Mouse (Mus musculus) CD4-positive, CD25-positive, alpha-beta regulatory T cell, adult 2 months (primary cell): Measurements from ENCODE around the gene Olfr976.
"Not testable (repeated sequence)": the region's sequence is repeated elsewhere in the genome, so short reads cannot be mapped to it uniquely, and the experiment has no call there.

ENCODE experiments used
- DNase-seq: peaks from one replicate; pipeline ENCODE4 v3.0.0-alpha.2; 2012; ENCODE audit warnings: low read depth, low spot score

Gene Olfr976

GRCm38 (mm10) chr9:39961033-39961432 is at the start of gene Olfr976:
TSS of gene Olfr976 (minus strand) at chr9:39961133.
- DNase-seq = not testable (repeated sequence)

GRCm38 (mm10) chr9:40009482-40009881 is 48.5 kb upstream of the Olfr976 start, which contains the start of gene Olfr980:
TSS of gene Olfr980 (minus strand) at chr9:40009582.
- DNase-seq = no peak

GRCm38 (mm10) chr9:40003365-40003764 is 42.4 kb upstream of the Olfr976 start, which contains the start of gene Olfr979:
TSS of gene Olfr979 (minus strand) at chr9:40003465.
- no peak for DNase-seq

- no peak for DNase-seq
These were observed 30.9 kb upstream of the Olfr976 start, which contains the start of gene Olfr978 for GRCm38 (mm10) chr9:39991813-39992212. TSS of gene Olfr978 (plus strand) at chr9:39992113.

- DNase-seq = not testable (repeated sequence)
These were observed 15.7 kb upstream of the Olfr976 start for GRCm38 (mm10) chr9:39976581-39977145.

GRCm38 (mm10) chr9:39951946-39952345 is 9.0 kb downstream of the Olfr976 start, which contains the start of gene Olfr975:
TSS of gene Olfr975 (minus strand) at chr9:39952046.
- DNase-seq = no peak

- DNase-seq = no peak
These were observed 23.7 kb downstream of the Olfr976 start, which contains the start of gene Olfr974 for GRCm38 (mm10) chr9:39937201-39937600. TSS of gene Olfr974 (plus strand) at chr9:39937501.

- not testable (repeated sequence) for DNase-seq
These were observed 32.1 kb downstream of the Olfr976 start for GRCm38 (mm10) chr9:39928837-39929236.

- not testable (repeated sequence) for DNase-seq
These were observed 32.7 kb downstream of the Olfr976 start for GRCm38 (mm10) chr9:39927975-39928836.

- DNase-seq = no peak
These were observed 51.0 kb downstream of the Olfr976 start for GRCm38 (mm10) chr9:39909939-39910338.

GRCm38 (mm10) chr9:39907036-39907435 is 53.9 kb downstream of the Olfr976 start, which contains the start of gene Olfr229:
TSS of gene Olfr229 (plus strand) at chr9:39907336.
- no peak for DNase-seq

- no peak for DNase-seq
These were observed 55.8 kb downstream of the Olfr976 start for GRCm38 (mm10) chr9:39905106-39905505.
